In genomic region chr4:9094522-9094921, GRCm38 (mm10) we compare ENCODE assay signal across 10 mouse cellular contexts.
DNase-seq lines count a peak whose midpoint lies in the region; ATAC-seq and TF ChIP-seq lines count a peak whose summit lies in the region.
"Had no signal": no experiment of that assay in that cellular context is flagged by ENCODE, and none has a peak within 500 bp of the region (broad histone marks: within the 10 kb centered on the region; RNA-seq: fewer than 3 reads in every experiment).

No protein-coding gene starts in this region.

- peak; percentile 34 for DNase-seq in kidney, postnatal 10 days
- no peak for DNase-seq in kidney, adult 9 months
- DNase-seq in embryonic facial prominence, embryonic 10.5 days (ENCODE audit: low spot score), result peak; percentile 52
- peak; percentile 58 for DNase-seq in gastrocnemius, postnatal 14 days
- DNase-seq in midbrain, postnatal 0 days (ENCODE audit: low spot score), result peak; percentile 50
- DNase-seq in ovary, postnatal 36 days (ENCODE audit: low spot score), result no peak
- DNase-seq in urinary bladder, postnatal 14 days (ENCODE audit: low spot score), result no peak
- no peak for DNase-seq in urinary bladder, postnatal 4 days (ENCODE audit: low spot score in 2 of 2)
- DNase-seq: heart, postnatal 14 days had no signal

- intact Hi-C loops in gastrocnemius, postnatal 14 days (cut with DNase I; ENCODE audit: low total_unique reads), result no loop called here

- no peak for TF ChIP-seq CTCF in midbrain, postnatal 0 days (IDR thresholded peaks at IDR 0.05)

- H3K4me1 ChIP-seq in embryonic facial prominence, embryonic 10.5 days, result peaks cover 44% of the 10 kb centered on the region
- H3K4me1 ChIP-seq in midbrain, postnatal 0 days (ENCODE audit: insufficient read depth, low read length), result 0 out of 2 replicates have a peak, but pooled peaks cover 6% of the 10 kb centered on the region

- no peaks in the 10 kb centered on the region for H3K9me3 ChIP-seq in embryonic facial prominence, embryonic 10.5 days
- H3K9me3 ChIP-seq in midbrain, postnatal 0 days (ENCODE audit: low read length), result no peaks in the 10 kb centered on the region

- peak overlapping the region; percentile 28; the same call in 1 of the 2 replicates for H3K4me3 ChIP-seq in embryonic facial prominence, embryonic 10.5 days
- H3K4me3 ChIP-seq in midbrain, postnatal 0 days (ENCODE audit: low read depth, low read length), result no peak overlapping the region

- H3K36me3 ChIP-seq in embryonic facial prominence, embryonic 10.5 days (replicated peaks), result no peaks in the 10 kb centered on the region
- H3K36me3 ChIP-seq in midbrain, postnatal 0 days (ENCODE audit: insufficient read depth, low read length), result no peaks in the 10 kb centered on the region

- WGBS in embryonic facial prominence, embryonic 10.5 days, result 22% methylated on average over 10 of the region's 10 CpGs
- WGBS in midbrain, postnatal 0 days, result 19% methylated on average over 10 of the region's 10 CpGs

- H3K27me3 ChIP-seq in embryonic facial prominence, embryonic 10.5 days (replicated peaks; ENCODE audit: low read depth, poor library complexity, severe bottlenecking), result peaks cover 6% of the 10 kb centered on the region; the same call in 1 of the 2 replicates
- no peaks in the 10 kb centered on the region for H3K27me3 ChIP-seq in midbrain, postnatal 0 days (ENCODE audit: insufficient read depth, low read length)

- ATAC-seq in midbrain, postnatal 0 days (ENCODE audit: low FRiP score), result 0 out of 2 replicates have a peak, but pooled peaks have one; percentile 18

- H3K27ac ChIP-seq in embryonic facial prominence, embryonic 10.5 days (replicated peaks), result peak overlapping the region; percentile 49
- H3K27ac ChIP-seq in midbrain, postnatal 0 days (ENCODE audit: low read depth, low read length), result no peak overlapping the region
- H3K27ac ChIP-seq: macrophage had no signal

- no peak overlapping the region for H3K4me2 ChIP-seq in midbrain, postnatal 0 days (ENCODE audit: low read depth, low read length, poor library complexity, severe bottlenecking)

- no peak overlapping the region for H3K9ac ChIP-seq in midbrain, postnatal 0 days (replicated peaks; ENCODE audit: low read length, poor library complexity, severe bottlenecking)

Comparison
In these comparisons a context has a peak if more than half of its experiments do, and no peak if none do; other contexts are left out.
1. DNase-seq: peak in kidney, postnatal 10 days (single experiment), embryonic facial prominence, embryonic 10.5 days (single experiment), gastrocnemius, postnatal 14 days (single experiment) and midbrain, postnatal 0 days (single experiment); none in kidney, adult 9 months (single experiment), ovary, postnatal 36 days (single experiment), urinary bladder, postnatal 14 days (single experiment) and urinary bladder, postnatal 4 days (0 of 2).